Mouse (Mus musculus) limb, embryonic 14.5 days (tissue): ENCODE data around the gene Efna2. TPM values are rescaled to one million over a fixed set of nuclear protein-coding genes. Genes with fewer than 3 reads are reported as not detected.

Experiments
- ATAC-seq: fragments of 200-750 bp; cut with Nextera tagmentation; 2 replicates; pipeline ENCODE4 v1.8.0; 2017; ENCODE audit warnings: low read depth, moderate number of reproducible peaks, moderate TSS enrichment; ENCODE audit not compliant: low FRiP score
- DNase-seq: peaks from one replicate; pipeline ENCODE4 v3.0.0-alpha.2; 2015; ENCODE audit warnings: low spot score
- H3K27ac ChIP-seq: fragments of 300-500 bp; sonication (generic); replicated peaks from 2 replicates; pipeline ENCODE4 v1.5.1; 2014; ENCODE audit warnings: low read depth, mild to moderate bottlenecking, low read length, moderate library complexity, mixed read lengths
- H3K27me3 ChIP-seq: fragments of 300-500 bp; sonication (generic); 2 replicates; pipeline ENCODE4 v1.6.1; 2014; ENCODE audit warnings: low read length, mixed read lengths; ENCODE audit not compliant: control insufficient read depth, insufficient read depth
- H3K36me3 ChIP-seq: fragments of 300-500 bp; sonication (generic); 2 replicates; pipeline ENCODE4 v1.6.1; 2014; ENCODE audit warnings: mild to moderate bottlenecking, low read length, moderate library complexity, mixed read lengths; ENCODE audit not compliant: control insufficient read depth, insufficient read depth
- H3K4me1 ChIP-seq: fragments of 300-500 bp; sonication (generic); 2 replicates; pipeline ENCODE4 v1.6.1; 2014; ENCODE audit warnings: antibody characterized with exemption, low read length, mixed read lengths; ENCODE audit not compliant: control insufficient read depth, insufficient read depth
- H3K4me2 ChIP-seq: fragments of 300-500 bp; sonication (generic); replicated peaks from 2 replicates; pipeline ENCODE4 v1.6.1; 2014; ENCODE audit warnings: low read depth, mild to moderate bottlenecking, low read length, moderate library complexity; ENCODE audit not compliant: severe bottlenecking
- H3K4me3 ChIP-seq: fragments of 300-500 bp; sonication (generic); replicated peaks from 2 replicates; pipeline ENCODE4 v1.5.1; 2014; ENCODE audit warnings: low read length
- H3K9ac ChIP-seq: fragments of 300-500 bp; sonication (generic); 2 replicates; pipeline ENCODE4 v1.6.1; 2014; ENCODE audit warnings: mild to moderate bottlenecking, low read depth, low read length, moderate library complexity; ENCODE audit not compliant: severe bottlenecking
- H3K9me3 ChIP-seq: fragments of 300-500 bp; sonication (generic); 2 replicates; pipeline ENCODE4 v1.6.1; 2016; ENCODE audit warnings: low read length; ENCODE audit not compliant: control insufficient read depth
- POLR2A ChIP-seq: fragments of 200-500 bp; IDR thresholded peaks from 2 replicates; pipeline ENCODE4 v1.8.0; 2012; ENCODE audit warnings: inconsistent platforms, mild to moderate bottlenecking, moderate library complexity, borderline replicate concordance; ENCODE audit not compliant: insufficient read depth, insufficient read length; ENCODE audit errors: extremely low read depth
- WGBS: fragments of 180-500 bp; shearing (Covaris S2); extraction: QIAGEN DNeasy Blood & Tissue Kit; methylation state at CpG from one replicate; pipeline ENCODE4 v1.1.7; 2014; 5-methylcytosine and 5-hydroxymethylcytosine counted together
- polyA plus RNA-seq, 2 experiments: library from polyadenylated mRNA; depleted of rRNA in 1 of 2; stranded (reverse) in 1 of 2; unstranded in 1 of 2; fragments of >200 nt; fragmentation: Nextera tagmentation in 1 of 2; extraction: Ambion mirVana in 1 of 2; gene quantifications; 2 replicates each; pipeline versions ENCODE4 v1.2.1 to v1.2.3; 2012 to 2014

Gene Efna2
- polyA plus RNA-seq, 2 experiments: 31.5 to 41.7 TPM

DNA sequence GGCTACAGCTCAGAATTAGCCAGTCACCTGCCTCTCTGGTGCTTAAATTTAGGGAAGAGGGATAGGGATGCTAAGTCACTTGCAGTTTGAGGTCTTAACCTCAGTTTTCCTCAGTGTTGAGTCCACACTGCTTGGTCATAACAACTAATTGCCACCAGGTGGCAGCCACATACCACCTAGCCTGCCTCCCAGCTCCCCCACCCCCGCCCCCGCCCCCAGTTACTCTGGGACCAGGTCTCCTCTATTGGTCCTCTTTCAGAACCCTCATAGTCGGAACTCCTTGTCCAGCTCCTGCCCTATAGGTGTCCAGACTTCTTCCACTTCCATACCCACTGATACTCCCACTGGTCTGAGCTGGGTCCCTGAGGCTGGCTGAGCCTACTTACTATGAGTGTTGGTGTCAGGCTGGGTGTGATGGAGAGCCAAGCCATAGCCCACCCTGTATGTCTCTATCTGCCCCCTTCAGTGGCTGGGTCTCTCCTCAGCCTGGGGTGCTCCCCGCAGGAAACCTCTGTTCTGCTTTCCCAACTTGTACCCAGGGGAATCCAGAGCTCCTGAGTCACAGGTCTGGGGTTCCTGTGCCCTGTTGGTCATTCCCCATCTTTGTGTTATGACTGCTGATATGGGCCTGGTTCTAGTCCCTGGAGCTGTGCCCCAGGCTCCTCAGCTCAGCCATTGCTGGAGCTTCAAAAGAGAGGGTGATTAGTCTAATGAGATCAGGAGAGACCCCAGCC is 3.6 kb upstream of the Efna2 start:
- peak; percentile 63 for DNase-seq
- Histone ChIP-seq H3K4me1 (peaks cover 13% of the 10 kb centered on the region), H3K27me3 (no peaks in the 10 kb centered on the region)

GRCm38 (mm10) chr10:80176270-80176834 is 2.9 kb upstream of the Efna2 start:
- Histone ChIP-seq H3K9me3 (no peaks in the 10 kb centered on the region), H3K9ac (no peak overlapping the region), H3K4me1 (peaks cover 19% of the 10 kb centered on the region), H3K4me2 (no peak overlapping the region), H3K4me3 (no peak overlapping the region), H3K27ac (no peak overlapping the region), H3K36me3 (peaks cover 9% of the 10 kb centered on the region), H3K27me3 (no peaks in the 10 kb centered on the region)
- 82% methylated on average over 5 of the region's 5 CpGs for WGBS
- DNase-seq: no peak
- TF ChIP-seq POLR2A: no peak
- ATAC-seq: no peak

More for the DNA sequence above, 3.6 kb upstream of the Efna2 start:
- Histone ChIP-seq H3K9me3 (no peaks in the 10 kb centered on the region), H3K36me3 (peaks cover 15% of the 10 kb centered on the region), H3K4me3 (no peak overlapping the region), H3K27ac (no peak overlapping the region), H3K4me2 (no peak overlapping the region), H3K9ac (no peak overlapping the region)
- TF ChIP-seq POLR2A: no peak
- ATAC-seq: 0 out of 2 replicates have a peak, but pooled peaks have one; percentile 3
- 30% methylated on average over 4 of the region's 4 CpGs for WGBS

- Histone ChIP-seq H3K27ac (no peak overlapping the region), H3K36me3 (0 out of 2 replicates have a peak, but pooled peaks cover 7% of the 10 kb centered on the region), H3K4me2 (no peak overlapping the region), H3K27me3 (no peaks in the 10 kb centered on the region), H3K9me3 (no peaks in the 10 kb centered on the region), H3K4me3 (no peak overlapping the region), H3K4me1 (peaks cover 19% of the 10 kb centered on the region), H3K9ac (no peak overlapping the region)
- no peak for TF ChIP-seq POLR2A
- WGBS: 76% methylated on average over 7 of the region's 7 CpGs
- DNase-seq: no peak
- no peak for ATAC-seq
Measured at GRCm38 (mm10) chr10:80177441-80178279, 1.6 kb upstream of the Efna2 start.

DNA sequence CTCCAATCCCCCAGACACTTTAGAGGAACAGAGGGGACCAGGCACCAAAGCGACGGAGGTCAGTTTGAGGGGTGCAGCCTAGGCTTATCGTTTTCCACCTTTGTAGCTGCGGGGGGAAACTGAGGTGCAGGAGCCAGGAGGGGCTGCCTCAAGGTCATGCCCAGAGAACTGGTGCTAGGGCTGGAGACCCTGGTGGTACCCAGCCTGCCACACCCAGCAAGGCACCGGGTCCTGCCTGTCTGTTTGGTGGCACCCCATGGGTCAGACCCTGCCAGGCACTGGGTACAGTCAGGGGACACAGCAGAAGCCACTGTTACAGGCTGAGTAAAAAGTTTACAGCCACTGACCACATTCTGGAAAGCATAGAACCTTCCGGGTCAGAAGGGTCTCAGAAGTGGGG is 1.0 kb downstream of the Efna2 start:
- H3K36me3 ChIP-seq: 0 out of 2 replicates have a peak, but pooled peaks cover 15% of the 10 kb centered on the region
- TF ChIP-seq POLR2A: no peak
- H3K4me1 ChIP-seq: peaks cover 17% of the 10 kb centered on the region
- DNase-seq: no peak
- no peaks in the 10 kb centered on the region for H3K9me3 ChIP-seq
- ATAC-seq: no peak
- H3K27me3 ChIP-seq: no peaks in the 10 kb centered on the region
- H3K4me2 ChIP-seq: peak overlapping the region; percentile 91
- 28% methylated on average over 6 of the region's 6 CpGs for WGBS
- no peak overlapping the region for H3K27ac ChIP-seq
- H3K9ac ChIP-seq: peak overlapping the region; percentile 94
- H3K4me3 ChIP-seq: peak overlapping the region; percentile 81

GRCm38 (mm10) chr10:80180823-80181222 is 1.5 kb downstream of the Efna2 start:
- ATAC-seq (no peak), DNase-seq (no peak)
- TF ChIP-seq POLR2A: no peak
- 22% methylated on average over 5 of the region's 5 CpGs for WGBS
- H3K27me3 ChIP-seq: no peaks in the 10 kb centered on the region
- H3K9me3 ChIP-seq: no peaks in the 10 kb centered on the region
- H3K9ac ChIP-seq: peak overlapping the region; percentile 94
- peak overlapping the region; percentile 91 for H3K4me2 ChIP-seq
- H3K4me1 ChIP-seq: peaks cover 17% of the 10 kb centered on the region
- peak overlapping the region; percentile 81 for H3K4me3 ChIP-seq
- no peak overlapping the region for H3K27ac ChIP-seq
- 0 out of 2 replicates have a peak, but pooled peaks cover 15% of the 10 kb centered on the region for H3K36me3 ChIP-seq
